Mouse (Mus musculus) common myeloid progenitor, adult 5-6 weeks (primary cell): ENCODE measurements at regions not wholly inside any gene's neighbourhood (a gene's known extent, or its start where the extent isn't known, plus 50 kb on each side); places are given as distances from the start of the nearest gene placed in this dataset.

Experiments used
- ATAC-seq: replicated peaks from 2 replicates; pipeline ENCODE4 v1.8.0; 2016; ENCODE audit warnings: low read depth, mild to moderate bottlenecking, moderate TSS enrichment, inconsistent platforms; ENCODE audit not compliant: poor library complexity, severe bottlenecking

DNA sequence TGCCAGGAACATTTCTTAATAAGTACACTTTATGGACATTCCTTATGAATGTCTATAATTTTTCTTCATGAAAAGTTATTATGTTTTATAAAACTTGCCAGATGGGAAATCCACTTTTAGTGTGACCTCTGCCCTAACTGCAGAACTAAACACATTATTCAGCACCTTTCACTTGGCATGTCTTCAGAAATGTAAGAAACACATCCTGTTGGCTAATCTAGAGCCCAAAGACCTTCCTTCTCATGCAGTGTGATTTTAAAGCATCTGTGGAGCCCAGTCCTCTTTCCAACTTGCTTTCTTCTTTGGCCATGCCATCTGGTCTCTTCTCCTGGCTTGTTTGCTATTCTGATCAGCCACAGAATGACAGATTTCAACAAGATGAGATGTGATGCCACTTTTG is 163.6 kb upstream of the Ghitm start:
- ATAC-seq = no peak

DNA sequence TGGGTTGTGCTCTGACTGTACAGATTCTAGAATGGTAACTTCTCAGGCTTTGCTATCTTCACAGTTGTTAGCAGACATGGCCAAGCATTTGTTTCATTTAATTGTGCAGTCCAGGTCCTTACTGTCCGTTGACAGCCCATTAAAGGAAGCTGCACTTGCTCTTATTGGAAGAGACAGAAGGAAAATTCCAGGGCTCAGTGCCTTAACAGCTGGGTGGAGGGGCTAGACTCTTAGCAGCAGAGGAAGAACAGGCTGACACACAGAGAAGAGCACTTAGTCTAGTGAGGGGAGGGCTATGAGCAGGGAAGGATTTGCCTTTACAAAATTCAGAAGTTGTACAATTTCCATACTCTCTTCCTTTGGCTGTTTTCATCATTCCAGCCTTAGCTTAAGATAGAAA is 161.5 kb upstream of the Ghitm start:
- no peak for ATAC-seq

DNA sequence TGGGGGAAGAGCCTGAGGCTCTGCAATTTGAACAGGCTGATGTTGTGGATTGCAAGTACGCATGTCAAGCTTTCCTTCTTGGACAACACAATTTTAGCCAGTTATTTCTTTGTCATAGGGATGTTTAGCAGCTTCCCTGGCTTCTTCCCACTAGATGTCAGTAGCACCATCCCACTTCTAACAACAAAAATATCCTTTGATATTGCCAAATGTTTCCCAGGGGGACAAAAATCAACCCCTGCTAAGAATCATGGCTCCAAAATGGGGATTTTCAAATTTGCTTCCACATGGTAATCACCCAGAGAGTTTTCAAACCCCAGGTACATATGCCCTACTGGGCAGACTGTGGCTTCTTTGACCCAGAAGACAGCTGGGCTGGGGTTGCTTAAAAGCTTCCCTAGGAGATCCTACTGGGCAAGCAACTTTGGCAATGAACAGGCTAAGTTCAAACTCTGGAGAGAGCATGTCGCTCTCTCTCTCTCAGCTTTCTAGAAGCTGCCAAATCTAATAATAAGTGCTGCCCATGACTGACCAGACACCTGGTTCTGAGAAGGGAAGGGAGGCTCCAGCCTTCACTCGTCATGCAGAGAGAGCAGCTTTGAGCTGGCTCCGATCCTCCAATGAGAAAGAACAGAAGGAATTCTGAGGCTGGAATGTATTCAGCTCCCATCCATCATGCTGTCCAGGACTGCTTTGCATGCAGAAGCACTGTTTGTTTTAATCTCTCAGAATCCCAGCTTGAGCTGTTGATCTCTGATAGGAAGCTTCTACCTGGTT is 157.2 kb upstream of the Ghitm start:
- ATAC-seq = no peak

DNA sequence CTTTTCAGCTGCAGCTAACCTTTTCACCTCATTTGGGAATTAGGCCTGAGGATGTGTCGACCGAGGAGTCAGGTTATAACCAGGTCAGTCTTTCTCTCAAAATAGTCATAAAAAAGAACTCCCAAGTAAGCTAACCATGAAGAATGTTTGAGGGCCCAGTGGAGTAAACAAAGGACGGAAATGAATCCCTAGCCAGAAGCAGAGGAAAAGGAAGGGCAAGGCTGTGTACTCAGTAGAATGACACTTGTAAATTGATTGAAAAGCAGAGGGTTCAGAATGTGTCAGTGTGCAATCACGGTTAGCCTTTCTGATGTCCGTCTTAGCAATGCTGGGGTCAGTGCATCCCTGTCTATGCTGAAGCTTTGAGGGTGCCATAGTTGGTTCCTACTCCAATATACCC is 149.3 kb upstream of the Ghitm start:
- ATAC-seq = no peak

DNA sequence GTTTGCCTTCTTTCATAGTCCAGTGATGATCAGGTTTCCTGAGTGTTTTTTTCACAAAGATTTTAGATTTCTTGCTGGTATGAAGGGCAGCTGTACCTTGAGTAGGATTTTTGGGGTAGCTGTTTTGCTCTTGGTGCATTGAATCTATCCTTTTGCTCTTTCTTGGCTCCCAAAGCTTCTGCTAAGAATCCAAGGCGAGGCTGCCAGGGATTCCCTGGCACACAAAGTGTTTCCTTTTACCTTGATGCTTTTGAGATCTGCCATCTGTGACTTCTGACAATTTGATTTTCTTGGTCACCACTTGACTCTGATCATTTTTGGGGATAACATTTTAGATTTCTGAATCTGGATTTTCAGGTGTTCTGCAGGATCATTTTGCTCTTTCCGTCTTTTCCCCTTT is 144.3 kb upstream of the Ghitm start:
- no peak for ATAC-seq

DNA sequence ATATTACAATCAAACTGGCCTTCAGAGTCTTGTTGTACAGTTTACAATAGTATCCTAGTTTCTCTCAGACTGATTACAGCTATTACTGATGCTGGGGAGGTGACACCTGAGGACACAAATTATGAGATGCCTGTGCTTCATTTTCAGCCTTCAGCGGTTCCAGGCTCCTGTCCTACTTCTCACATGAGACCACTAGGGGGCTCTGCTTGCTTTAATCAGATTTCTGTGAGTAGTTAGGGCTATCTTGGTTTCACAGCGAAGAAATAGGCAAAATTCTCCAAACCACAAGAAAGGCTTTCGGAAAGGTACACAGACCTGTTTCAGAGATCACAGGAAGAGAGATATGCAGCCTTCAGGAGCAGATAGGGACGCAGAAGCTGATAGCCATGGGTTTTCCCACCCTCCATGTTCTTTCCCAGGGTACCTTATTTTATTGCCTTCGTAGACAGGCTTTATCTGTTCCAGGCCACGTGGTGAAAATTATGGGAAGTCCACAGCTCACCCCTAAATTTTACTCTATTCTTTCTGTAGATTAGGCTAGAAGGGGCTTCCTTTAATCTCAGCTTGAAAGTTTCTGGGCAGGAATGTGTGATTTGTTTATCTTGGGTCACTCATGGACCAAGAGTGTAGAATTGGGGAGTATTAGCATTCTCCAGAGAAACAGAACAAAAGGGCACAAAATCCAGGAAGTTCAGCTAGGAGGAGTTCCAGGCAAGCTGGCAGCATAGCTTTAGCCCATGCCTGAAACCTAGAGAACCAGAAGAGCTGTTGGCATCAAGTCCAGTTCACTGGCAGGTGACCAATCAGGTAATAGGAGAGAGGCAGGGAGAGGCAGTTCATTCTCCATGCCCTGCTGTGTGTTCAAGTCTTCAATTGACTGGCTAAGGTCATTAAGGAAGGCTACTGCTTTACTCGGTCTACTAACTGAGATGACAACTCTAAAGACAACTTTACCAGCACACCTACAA is 141.9 kb upstream of the Ghitm start:
- ATAC-seq = peak; percentile 96

DNA sequence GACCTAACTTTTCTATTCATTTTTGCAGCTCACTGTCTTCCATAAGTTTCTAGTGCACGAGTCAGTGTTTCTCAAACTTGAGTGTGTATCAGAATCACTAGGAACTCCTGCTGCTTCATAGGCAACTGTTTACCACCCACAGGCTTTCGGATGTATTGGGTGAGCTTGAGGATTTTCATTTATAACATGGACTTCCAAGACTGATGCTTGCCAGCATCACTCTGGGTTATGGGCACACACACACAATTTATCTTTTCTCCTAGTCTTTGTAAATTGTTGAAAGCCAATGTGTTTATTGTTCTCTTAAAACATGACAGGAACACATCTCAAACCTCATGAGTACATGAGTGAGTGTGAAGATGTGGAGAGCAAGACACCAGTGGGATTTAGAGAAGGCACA is 137.0 kb upstream of the Ghitm start:
- ATAC-seq = no peak

DNA sequence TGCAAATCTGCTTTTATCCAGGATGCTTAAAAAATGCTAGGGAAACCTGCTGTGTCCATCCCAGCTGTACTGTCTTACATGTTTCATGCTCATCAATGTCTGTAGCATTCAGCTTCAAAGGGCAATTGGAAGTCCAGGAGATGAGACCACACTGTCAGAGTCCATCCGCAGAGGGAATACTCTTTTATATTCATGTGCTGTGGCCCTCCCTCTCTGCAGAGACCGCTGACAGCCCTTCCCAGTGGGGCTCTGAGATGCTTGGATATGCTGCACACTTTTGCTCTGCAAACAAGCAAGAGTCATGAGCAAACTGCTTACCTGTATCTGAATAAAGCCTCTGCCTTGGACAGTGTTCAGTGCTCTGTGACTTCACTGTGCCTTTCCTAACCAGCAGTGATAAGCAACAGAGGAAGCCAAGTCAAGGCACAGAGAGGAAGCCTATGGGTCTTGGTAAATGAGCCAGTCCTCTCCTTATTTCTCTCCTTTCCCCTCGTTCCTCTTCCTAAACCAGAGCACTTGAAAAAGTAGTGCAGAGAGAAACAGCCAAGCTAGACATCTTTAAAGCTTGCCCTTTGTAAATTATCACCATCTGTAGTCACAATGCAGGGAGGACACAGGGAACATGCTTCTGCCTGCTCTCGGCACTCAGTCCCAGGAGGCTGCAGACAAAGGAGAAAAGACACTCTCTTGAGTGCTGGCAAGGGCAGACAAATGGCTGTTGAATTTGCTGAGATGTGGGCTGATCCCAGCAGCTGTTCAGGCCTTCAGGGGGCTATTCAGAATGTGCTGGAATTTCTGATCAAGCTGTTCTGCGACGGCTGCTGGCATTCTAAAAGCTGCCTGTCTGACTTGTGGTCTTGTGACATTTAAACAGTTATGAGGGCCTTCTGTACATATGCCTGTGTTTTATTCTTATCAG is 136.2 kb upstream of the Ghitm start:
- no peak for ATAC-seq

DNA sequence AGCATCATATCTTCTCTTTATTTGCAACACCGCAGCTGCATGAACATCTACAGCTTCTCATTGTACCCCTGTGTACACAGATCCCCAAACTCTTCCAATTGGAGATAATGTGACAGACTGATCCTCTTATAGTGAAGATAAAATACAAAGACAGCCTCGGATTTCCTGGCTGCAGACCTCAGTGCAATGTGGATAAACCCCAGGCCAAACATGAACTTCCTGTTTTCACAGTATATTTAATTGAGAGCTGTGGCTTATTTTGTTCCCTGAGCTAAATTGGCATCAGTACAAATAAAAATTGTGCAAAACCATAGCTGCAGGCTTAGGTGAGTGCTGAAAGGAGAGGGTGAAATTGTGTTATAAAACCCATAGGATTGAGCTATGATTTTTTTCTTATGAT is 134.8 kb upstream of the Ghitm start:
- peak; percentile 95 for ATAC-seq

DNA sequence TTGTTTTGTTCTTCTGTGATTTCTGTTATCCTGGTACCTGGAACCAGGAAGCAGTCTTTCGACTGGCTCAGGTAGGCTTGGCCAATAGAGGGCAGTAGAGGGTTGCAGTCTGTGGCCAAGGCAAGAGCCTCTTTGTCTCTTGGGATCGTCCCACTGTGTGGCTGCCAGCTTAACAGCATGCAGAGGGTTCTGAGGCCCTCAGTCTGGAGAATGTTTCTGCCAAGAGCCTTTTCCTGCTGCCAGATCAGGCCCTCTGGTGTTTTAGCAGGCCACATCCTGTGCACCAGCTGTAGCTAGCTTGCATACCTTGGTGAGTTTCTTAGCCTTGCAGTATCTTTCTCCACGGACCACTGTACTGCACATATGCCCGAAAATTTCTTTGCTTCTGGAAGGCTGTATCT is 103.6 kb upstream of the Ghitm start:
- peak; percentile 100 for ATAC-seq

DNA sequence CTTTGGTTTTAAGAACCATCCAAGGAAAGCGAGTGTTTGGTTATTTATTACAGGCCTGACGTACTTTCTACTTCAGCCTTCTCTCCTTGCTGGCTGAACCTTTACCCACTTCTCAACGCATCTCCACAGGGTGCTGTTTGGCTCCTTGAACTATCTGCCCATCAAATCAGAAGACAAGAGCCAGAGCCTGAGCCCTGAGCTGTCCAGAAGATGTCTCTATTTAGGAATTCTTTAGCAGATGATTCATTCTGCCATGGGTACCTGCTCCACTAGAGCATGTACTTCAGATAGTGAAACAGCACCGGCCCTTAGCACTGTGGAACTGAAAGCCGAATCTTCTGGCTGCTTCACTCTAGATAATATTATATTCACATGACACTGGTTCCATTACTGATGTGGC is 102.1 kb upstream of the Ghitm start:
- ATAC-seq = no peak

DNA sequence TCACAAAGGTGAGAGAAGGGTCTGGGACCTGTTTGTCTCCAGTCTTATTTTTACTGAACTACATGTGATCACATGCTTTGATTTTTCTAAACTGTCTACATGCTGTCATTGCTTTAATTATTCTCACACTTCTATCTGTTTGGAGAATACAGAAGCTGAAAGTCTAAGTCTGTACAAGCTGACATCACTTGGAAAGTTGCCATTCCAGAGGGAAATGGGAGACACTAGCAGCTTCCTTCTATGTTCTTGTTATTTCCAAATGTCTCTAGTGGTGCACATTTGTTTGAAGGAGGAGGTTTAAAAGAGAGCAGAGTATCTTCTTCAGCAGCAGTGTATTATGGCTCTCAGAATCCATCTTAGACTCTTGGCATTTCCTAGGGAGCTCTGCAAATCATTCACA is 73.2 kb upstream of the Ghitm start:
- ATAC-seq = no peak

DNA sequence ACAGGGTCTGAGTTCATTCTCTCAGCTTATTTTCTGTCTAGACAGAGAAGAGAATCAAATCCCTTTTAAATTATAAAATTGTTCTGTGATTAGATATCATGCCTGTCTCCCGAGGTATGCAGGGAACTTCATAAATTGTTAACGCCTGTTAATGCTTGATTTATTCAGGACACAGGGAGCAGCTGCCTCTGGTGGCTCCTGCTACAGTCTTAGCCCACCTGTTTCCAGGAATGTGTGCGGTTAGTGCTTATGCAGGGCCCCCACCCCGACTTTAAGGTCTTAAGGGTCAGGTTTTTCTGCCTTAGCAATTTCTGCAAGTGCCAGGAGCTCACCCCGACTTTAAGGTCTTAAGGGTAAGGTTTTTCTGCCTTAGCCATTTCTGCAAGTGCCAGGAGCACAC is 54.7 kb upstream of the Ghitm start:
- ATAC-seq = no peak
